Mouse (Mus musculus): ENCODE results near the gene Ap4b1. TPM values are rescaled to one million over a fixed set of nuclear protein-coding genes. Genes with fewer than 3 reads are reported as not detected.

Ap4b1 gene
- polyA plus RNA-seq, 1 experiment from 2014 or later: 25.1 TPM

DNA sequence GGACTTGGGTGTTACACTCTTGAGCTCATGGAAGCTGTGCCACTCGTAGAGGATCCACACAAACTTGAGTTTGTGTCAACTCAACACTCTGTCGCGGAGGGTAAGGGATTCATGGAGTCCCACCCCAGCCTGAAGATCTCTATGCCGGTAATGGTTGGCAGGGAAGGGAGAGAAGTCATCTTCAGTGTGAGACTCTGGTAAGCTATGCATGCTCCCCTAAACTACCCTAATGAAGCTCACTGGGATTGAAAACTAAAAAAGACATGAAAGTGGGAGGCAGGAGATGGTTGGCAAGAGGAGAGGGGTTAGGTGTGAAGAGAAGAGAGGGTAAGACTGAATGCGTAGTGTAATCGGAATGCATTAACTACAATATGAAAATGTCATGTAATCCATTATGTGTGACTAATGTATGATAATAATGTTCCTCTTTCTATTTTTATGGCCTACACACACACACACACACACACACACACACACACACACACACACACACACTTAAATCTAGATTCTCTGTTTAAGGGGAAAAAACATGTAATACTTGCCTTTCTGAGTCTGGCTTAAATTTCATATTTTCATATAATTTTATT is 48.8 kb downstream of the Ap4b1 start:
- Histone ChIP-seq H3K4me3 (ENCODE audit: low read depth, low read length) (no peak overlapping the region), H3K4me1 (ENCODE audit: control insufficient read depth, insufficient read depth, low read length) (0 out of 2 replicates have a peak, but pooled peaks cover 2% of the 10 kb centered on the region), H3K27ac (ENCODE audit: low read depth, low read length) (no peak overlapping the region), H3K4me2 (ENCODE audit: low read depth, low read length) (no peak overlapping the region), H3K9ac (replicated peaks; ENCODE audit: low read depth, low read length) (no peak overlapping the region), H3K27me3 (ENCODE audit: control insufficient read depth, insufficient read depth, low read length) (no peaks in the 10 kb centered on the region), H3K9me3 (ENCODE audit: control insufficient read depth, low read length) (no peaks in the 10 kb centered on the region), H3K36me3 (ENCODE audit: control insufficient read depth, insufficient read depth, low read length) (no peaks in the 10 kb centered on the region)
- WGBS: 86% methylated on average over 6 of the region's 6 CpGs
- ATAC-seq (ENCODE audit: low read depth): no peak

DNA sequence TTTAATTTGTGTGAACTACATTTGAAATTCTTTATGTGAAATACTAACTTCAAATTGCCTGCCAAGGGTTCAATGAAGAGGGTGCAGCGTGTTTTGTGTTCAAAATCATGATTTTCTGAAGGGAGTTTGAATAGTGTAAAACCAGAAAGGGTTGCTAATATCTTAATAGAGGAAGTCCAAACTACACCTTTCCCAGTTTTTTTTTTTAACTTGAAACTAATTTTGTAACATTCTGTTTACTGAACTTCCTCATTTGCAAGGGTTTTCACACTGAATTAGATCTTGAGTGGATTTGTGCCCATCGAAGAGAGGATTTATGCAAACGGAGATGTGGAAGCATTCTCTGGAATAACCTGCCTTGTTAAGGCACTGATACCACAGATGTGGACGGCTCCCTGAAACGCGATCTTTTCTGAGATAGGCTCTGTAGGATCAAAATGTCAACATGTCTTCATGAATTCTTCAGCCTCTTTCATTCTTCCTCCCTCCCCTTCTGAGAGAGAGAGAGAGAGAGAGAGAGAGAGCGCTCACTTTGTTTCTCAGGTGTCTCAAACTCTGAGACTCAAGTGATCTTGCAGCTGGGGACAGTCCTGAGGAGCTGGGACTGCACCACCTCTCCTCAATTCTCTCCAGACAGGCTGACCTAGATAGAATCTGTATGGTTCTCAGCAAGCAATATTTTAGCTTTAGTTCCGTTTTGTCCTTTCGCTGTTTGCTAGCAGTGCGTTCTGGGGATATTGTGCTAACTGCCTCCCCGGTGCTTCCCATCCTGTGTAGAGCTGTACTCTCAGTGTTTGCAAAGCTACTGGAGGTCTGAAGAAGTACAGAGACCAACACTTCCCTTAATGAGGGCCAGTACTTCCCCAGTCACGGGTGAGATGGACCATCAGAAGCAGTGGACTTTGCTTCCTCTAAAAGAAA is 49.8 kb downstream of the Ap4b1 start, which contains the start of gene Ptpn22:
Gene Ptpn22 (plus strand): TSS at position 915 of the 921 bp plus-strand sequence.
- 0 out of 2 replicates have a peak, but pooled peaks cover 2% of the 10 kb centered on the region for H3K4me1 ChIP-seq (ENCODE audit: control insufficient read depth, insufficient read depth, low read length)
- WGBS: 83% methylated on average over 12 of the region's 12 CpGs
- no peaks in the 10 kb centered on the region for H3K36me3 ChIP-seq (ENCODE audit: control insufficient read depth, insufficient read depth, low read length)
- no peaks in the 10 kb centered on the region for H3K9me3 ChIP-seq (ENCODE audit: control insufficient read depth, low read length)
- no peak within 1 kb of the TSS for H3K9ac ChIP-seq (replicated peaks; ENCODE audit: low read depth, low read length)
- no peak within 1 kb of the TSS for H3K4me3 ChIP-seq (ENCODE audit: low read depth, low read length)
- H3K4me2 ChIP-seq (ENCODE audit: low read depth, low read length): no peak within 1 kb of the TSS
- H3K27ac ChIP-seq (ENCODE audit: low read depth, low read length): no peak within 1 kb of the TSS
- no peak for ATAC-seq (ENCODE audit: low read depth)
- no peaks in the 10 kb centered on the region for H3K27me3 ChIP-seq (ENCODE audit: control insufficient read depth, insufficient read depth, low read length)

DNA sequence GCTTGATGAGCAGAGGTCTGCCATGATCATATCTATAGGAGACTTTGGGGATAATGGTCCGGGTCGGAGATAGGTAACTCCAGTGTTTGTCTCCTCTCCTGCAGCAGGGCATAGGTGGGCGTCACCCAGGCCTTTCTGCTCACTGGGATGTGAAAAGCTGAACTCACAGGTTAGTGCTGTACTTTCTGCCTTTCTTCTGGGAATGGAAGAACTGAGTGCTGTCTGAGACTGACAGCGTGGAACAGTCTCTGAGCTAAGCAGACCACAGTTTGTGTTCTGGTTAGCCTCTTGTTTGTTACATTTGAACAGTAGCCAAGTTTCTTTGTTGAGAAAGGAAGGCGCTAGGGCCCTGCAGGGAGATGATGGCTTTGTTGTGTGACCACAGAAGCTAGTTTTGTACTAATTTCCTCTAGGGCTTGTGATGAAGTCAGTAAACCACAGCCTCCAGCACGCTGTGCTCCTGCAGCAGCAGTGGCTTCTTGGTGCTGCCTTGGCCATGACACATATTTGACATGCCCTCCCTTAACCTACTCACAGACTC is 50.6 kb downstream of the Ap4b1 start:
- Histone ChIP-seq H3K27ac (ENCODE audit: low read depth, low read length) (no peak overlapping the region), H3K4me1 (ENCODE audit: control insufficient read depth, insufficient read depth, low read length) (0 out of 2 replicates have a peak, but pooled peaks cover 2% of the 10 kb centered on the region), H3K36me3 (ENCODE audit: control insufficient read depth, insufficient read depth, low read length) (no peaks in the 10 kb centered on the region), H3K9me3 (ENCODE audit: control insufficient read depth, low read length) (no peaks in the 10 kb centered on the region), H3K27me3 (ENCODE audit: control insufficient read depth, insufficient read depth, low read length) (no peaks in the 10 kb centered on the region), H3K4me2 (ENCODE audit: low read depth, low read length) (no peak overlapping the region), H3K4me3 (ENCODE audit: low read depth, low read length) (no peak overlapping the region), H3K9ac (replicated peaks; ENCODE audit: low read depth, low read length) (no peak overlapping the region)
- ATAC-seq (ENCODE audit: low read depth): no peak
- WGBS: 67% methylated on average over 6 of the region's 6 CpGs

DNA sequence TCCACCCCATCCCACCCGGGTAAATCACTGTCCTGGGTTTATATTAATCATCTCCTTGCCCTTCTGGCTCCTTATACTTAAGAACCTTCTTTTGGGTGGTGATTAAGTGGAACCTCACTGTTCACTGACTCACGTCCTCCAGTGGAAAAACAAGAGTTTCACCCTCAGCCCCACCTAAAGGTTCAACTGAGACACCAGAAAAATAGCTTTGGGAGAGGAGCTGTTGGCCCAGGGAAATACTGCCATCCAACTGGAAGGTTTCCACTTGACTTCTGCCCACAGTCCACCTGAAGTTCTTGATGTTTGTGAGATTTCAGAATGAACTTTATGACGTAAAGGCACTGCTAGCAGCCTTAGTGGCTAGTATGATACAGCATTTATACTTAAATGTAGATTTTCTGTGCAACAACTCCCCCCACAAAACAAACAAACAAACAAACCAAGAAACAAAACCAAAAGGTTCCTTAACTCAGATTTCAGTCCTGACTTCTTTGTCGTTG is 53.5 kb downstream of the Ap4b1 start:
- H3K4me2 ChIP-seq (ENCODE audit: low read depth, low read length): no peak overlapping the region
- 0 out of 2 replicates have a peak, but pooled peaks cover 2% of the 10 kb centered on the region for H3K4me1 ChIP-seq (ENCODE audit: control insufficient read depth, insufficient read depth, low read length)
- no peaks in the 10 kb centered on the region for H3K36me3 ChIP-seq (ENCODE audit: control insufficient read depth, insufficient read depth, low read length)
- no peak for ATAC-seq (ENCODE audit: low read depth)
- H3K27me3 ChIP-seq (ENCODE audit: control insufficient read depth, insufficient read depth, low read length): no peaks in the 10 kb centered on the region
- 82% methylated on average over 4 of the region's 4 CpGs for WGBS
- no peaks in the 10 kb centered on the region for H3K9me3 ChIP-seq (ENCODE audit: control insufficient read depth, low read length)
- H3K27ac ChIP-seq (ENCODE audit: low read depth, low read length): no peak overlapping the region
- H3K9ac ChIP-seq (replicated peaks; ENCODE audit: low read depth, low read length): no peak overlapping the region
- H3K4me3 ChIP-seq (ENCODE audit: low read depth, low read length): no peak overlapping the region

DNA sequence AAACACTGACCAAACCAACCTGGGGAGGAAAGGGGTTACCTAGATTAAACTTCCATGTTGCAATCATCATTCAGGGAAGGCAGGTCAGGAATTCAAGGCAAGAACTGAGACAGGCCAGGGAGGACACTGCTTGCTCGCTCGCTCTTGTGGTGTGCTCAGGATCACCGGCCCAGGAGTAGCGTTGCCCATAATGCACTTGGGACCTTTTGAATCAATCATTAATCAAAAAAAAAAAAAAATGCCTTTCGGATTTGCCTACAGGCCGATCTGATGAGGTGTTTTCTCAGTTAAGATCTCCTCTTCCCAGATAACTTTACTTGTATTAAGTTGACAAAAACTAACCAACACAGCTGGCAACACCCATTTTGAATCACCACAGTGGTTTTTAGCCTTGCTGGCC is 54.9 kb downstream of the Ap4b1 start:
- Histone ChIP-seq H3K4me1 (ENCODE audit: control insufficient read depth, insufficient read depth, low read length) (0 out of 2 replicates have a peak, but pooled peaks cover 2% of the 10 kb centered on the region), H3K27ac (ENCODE audit: low read depth, low read length) (no peak overlapping the region), H3K4me3 (ENCODE audit: low read depth, low read length) (no peak overlapping the region), H3K36me3 (ENCODE audit: control insufficient read depth, insufficient read depth, low read length) (no peaks in the 10 kb centered on the region), H3K9ac (replicated peaks; ENCODE audit: low read depth, low read length) (no peak overlapping the region), H3K9me3 (ENCODE audit: control insufficient read depth, low read length) (no peaks in the 10 kb centered on the region), H3K27me3 (ENCODE audit: control insufficient read depth, insufficient read depth, low read length) (no peaks in the 10 kb centered on the region), H3K4me2 (ENCODE audit: low read depth, low read length) (no peak overlapping the region)
- no peak for ATAC-seq (ENCODE audit: low read depth)
- WGBS: 81% methylated on average over 6 of the region's 6 CpGs

DNA sequence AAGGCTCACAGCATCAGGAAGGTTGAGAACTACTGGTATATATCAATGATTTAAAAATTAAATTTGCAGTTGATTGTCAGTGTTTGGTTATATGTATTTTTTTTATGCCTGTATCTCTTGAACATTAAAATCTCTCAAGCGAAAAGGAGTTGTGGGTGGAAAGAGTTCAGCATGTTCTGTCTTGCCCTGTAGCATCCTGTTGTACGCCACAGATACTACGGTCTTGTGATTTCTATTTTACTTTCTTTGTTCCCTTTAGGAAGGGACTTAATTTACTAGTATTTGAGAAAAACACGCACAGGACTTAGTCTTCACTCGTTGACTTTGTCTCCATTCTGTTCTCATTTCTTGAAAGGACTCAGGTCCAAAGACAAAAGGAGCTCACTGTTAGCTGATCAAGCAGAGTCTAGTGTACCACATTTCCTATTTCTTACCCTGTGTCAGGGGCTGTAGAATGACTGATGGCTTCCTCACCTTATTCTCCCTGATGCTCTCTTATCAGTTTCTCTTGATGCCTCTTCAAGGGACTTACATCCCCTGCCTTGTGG is 58.2 kb downstream of the Ap4b1 start:
- H3K9me3 ChIP-seq (ENCODE audit: control insufficient read depth, low read length): no peaks in the 10 kb centered on the region
- H3K9ac ChIP-seq (replicated peaks; ENCODE audit: low read depth, low read length): no peak overlapping the region
- no peak overlapping the region for H3K4me3 ChIP-seq (ENCODE audit: low read depth, low read length)
- no peak overlapping the region for H3K27ac ChIP-seq (ENCODE audit: low read depth, low read length)
- no peaks in the 10 kb centered on the region for H3K27me3 ChIP-seq (ENCODE audit: control insufficient read depth, insufficient read depth, low read length)
- H3K36me3 ChIP-seq (ENCODE audit: control insufficient read depth, insufficient read depth, low read length): no peaks in the 10 kb centered on the region
- no peak for ATAC-seq (ENCODE audit: low read depth)
- no peak overlapping the region for H3K4me2 ChIP-seq (ENCODE audit: low read depth, low read length)
- WGBS: 91% methylated on average over 5 of the region's 5 CpGs
- no peaks in the 10 kb centered on the region for H3K4me1 ChIP-seq (ENCODE audit: control insufficient read depth, insufficient read depth, low read length)

DNA sequence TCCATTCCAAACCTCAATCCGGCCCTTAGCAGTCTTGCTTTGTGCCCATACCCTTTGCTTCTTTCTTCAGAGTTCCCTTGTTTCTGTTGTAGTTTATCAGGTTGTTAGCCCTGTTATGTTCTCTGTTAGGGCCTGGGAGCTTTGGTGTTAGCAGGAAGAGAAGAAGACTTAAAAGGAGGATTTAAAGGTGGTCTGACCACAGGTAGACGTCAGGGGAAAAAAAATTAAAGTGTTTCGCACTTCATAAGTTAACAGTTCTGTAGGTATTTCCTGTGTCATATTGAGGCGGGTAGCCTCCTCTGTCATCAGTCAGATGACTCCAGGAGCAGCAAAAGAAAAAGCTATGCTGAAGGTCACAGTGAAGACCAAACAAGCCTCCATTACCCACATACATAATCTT is 58.7 kb downstream of the Ap4b1 start:
- no peaks in the 10 kb centered on the region for H3K4me1 ChIP-seq (ENCODE audit: control insufficient read depth, insufficient read depth, low read length)
- no peaks in the 10 kb centered on the region for H3K27me3 ChIP-seq (ENCODE audit: control insufficient read depth, insufficient read depth, low read length)
- no peak for ATAC-seq (ENCODE audit: low read depth)
- no peaks in the 10 kb centered on the region for H3K9me3 ChIP-seq (ENCODE audit: control insufficient read depth, low read length)
- H3K4me2 ChIP-seq (ENCODE audit: low read depth, low read length): no peak overlapping the region
- H3K4me3 ChIP-seq (ENCODE audit: low read depth, low read length): no peak overlapping the region
- no peak overlapping the region for H3K9ac ChIP-seq (replicated peaks; ENCODE audit: low read depth, low read length)
- no peak overlapping the region for H3K27ac ChIP-seq (ENCODE audit: low read depth, low read length)
- H3K36me3 ChIP-seq (ENCODE audit: control insufficient read depth, insufficient read depth, low read length): no peaks in the 10 kb centered on the region
- WGBS: 87% methylated on average over 4 of the region's 4 CpGs

Data from neural tube, embryonic 14.5 days (tissue).